Mouse (Mus musculus): Measurements from ENCODE around the gene Zcchc24.
A peak's percentile ranks its signal among the peaks of the same experiment; 100 is the strongest.

Zcchc24 gene

DNA sequence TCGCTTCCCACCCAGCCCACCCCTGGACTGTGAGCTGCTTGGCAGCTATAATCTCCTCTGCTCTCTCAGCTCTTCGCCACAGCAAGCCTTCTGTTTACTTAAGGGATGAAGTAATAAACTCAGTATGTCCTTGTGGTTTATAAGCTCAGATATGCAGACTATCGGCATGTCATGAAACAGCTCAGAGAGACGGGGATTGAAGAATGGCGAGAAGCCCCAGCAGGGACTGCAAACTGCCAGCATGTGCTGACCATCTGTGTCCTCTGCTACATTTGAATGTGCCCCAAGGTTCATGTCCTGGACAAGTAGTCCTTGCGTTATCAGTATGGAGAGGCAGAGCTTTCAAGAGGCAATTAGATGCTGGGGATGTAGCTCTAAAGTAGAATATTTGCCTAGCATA is 7.5 kb upstream of the Zcchc24 start:
- DNase-seq (ENCODE audit: low spot score in 2 of 2), result no peak

DNA sequence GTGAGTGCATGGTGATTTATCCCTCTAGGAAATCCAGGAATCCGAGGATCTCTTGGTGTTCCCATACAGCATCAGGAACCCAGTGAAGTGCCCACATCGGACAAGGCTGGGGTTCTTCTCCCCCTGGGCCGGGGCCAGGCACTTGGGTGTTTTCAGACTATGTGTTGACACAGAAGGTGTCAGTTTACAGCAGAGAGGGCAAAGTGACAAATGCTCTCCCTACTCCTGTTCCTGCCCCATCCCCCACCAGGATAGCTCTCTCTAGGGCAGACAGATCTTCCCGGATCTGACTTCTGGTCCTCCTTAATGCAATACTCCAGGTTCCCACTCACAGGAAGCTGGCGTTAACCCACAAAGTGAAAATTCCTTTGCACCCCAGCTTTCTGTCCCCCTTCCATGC is 5.3 kb upstream of the Zcchc24 start:
- DNase-seq (ENCODE audit: low spot score in 2 of 2), result no peak

DNA sequence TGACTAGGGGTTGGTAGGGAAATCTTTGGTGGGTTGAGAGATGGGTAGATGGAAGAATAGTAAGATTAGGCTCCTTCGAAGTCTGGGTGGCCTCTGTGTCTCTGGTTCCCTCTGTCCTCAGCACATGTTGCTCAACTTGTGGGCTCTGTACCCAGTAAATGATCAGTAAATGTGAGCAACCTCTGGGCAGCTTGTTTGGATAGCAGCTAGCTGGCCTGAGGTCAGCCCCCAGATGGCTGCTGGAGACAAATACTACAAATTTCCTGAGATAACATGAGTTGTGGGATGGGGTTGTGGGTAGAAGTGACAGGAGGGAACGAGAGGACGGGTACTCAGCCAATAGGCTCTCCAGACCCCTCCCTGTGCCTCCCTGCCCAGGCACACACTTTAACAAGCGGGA is 4.2 kb upstream of the Zcchc24 start:
- no peak for DNase-seq (ENCODE audit: low spot score in 2 of 2)

DNA sequence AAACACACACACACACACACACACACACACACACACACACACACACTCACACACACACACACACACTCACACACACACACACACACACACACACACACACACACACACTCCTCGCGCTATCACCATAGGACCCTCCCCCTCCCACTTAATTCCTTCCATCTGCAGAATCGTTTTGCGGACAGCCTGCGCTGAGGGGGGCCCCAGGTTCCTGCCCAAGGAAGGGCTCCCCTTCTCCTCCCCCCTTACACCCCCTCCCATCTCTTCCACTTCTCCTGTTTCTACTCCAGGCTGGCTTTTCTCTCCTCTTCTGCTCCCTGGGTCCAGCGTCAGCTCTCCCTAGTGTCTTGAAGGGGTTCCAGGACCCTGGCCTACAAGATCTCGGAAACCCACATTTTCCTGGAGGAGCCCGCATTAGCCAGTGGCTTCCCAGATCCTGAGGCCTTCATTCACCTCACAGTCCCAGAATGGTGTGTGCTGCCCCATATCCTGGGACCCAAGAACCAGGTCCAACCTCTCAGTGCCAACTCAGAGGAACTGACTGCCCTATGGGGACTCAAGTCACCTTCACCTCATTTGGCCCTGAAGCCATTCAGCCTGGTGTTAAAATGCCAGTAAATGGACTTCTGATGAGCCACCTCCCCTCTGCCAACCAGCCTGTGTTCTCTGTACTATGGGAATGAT is 927 bp upstream of the Zcchc24 start:
- DNase-seq (ENCODE audit: low spot score in 2 of 2), result no peak

DNA sequence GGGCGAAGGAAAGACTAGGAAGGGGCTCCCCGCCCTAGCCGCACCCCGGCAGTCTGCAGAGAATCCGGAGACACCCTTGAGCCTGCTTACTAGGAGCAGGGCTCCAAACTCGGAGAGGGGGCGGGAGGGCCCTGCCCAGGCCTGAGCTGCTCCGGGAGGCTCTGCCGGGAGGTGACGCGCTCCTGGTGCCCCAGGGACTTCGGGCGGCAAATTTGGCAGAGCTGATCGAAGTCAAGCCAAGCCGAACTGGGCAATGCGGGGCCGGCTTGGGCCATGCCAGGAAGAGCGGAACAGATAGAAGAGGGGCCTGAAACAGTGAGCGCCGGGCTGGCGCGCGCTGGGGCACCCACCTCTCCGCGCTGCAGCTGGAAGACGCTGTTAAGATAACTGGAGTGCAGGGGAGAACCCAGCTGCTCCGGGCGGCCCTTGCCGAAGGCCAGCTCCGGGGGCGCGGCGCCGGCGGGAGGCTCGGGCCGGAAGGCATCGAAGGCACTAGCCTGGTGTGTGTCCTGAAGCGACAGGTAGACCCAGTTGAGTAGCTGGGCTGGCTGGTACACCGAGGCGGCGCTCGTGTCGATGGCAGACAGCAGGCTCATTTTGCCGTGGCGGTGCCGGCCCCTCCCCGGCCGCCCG is 462 bp downstream of the Zcchc24 start:
- DNase-seq (ENCODE audit: low spot score in 2 of 2), result no peak

DNA sequence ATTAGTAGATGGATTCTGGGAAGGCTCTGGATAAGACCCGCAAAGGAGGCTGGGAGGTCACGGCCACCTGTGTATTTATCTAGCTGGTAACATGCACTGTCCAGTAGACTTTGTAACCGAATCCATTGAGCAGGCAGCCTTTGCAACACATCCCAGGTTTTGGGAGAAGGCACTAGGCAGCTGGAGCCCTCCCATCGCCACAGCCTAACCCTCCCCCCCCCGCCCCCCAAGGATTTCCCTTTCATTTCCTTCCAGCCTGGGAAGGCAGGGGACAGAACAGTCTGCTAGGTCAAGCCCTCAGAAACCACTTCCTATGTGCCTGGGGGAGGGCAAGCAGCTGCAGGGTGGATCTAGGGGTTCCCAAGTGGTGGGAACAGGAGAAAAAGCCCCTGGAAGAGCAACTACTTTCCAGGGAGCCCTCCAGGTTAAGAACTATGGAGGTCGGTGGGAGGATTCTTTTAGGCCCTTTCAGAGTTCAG is 1.1 kb downstream of the Zcchc24 start:
- DNase-seq (ENCODE audit: low spot score in 2 of 2), result no peak

DNA sequence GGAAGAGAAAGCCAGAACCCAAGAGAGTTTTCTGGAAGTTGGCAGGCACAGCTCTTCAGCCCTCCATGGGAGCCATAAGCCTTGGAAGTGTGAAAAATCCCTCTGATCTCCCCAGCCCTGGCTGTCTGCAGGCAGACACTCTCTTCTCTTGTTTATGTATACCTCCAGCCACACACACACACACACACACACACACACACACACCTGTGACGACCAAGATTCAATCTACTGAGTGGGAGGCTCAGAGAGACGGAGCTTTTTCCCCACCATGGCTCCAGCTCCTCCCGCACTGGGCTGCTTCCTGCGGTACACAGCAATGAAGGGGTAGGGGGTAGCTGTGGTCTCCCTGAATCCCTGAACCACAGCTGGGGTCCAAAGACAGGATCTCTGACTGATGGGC is 2.4 kb downstream of the Zcchc24 start:
- no peak for DNase-seq (ENCODE audit: low spot score in 2 of 2)

DNA sequence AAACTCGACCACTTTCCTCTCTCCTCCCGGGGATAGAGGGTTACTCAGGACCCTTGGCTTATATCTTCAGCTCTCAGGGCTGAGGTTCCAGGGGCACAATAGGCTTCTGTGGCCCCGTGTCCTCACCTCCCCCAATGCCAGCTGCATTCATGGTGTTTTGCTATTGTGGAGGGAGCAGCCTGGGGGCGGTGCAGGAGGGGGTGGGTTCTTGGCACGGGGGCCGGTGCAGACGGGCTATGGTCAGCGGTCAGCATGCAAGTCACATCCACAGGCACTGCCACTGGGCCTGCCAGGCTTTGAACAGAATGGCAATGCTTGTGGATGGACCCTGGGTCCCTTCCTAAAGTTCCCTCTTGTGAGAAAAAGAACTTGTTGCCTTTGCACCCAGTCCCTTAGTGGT is 2.9 kb downstream of the Zcchc24 start:
- peak in 1 of 2 experiments; percentile 43 for DNase-seq (ENCODE audit: low spot score in 2 of 2)

DNA sequence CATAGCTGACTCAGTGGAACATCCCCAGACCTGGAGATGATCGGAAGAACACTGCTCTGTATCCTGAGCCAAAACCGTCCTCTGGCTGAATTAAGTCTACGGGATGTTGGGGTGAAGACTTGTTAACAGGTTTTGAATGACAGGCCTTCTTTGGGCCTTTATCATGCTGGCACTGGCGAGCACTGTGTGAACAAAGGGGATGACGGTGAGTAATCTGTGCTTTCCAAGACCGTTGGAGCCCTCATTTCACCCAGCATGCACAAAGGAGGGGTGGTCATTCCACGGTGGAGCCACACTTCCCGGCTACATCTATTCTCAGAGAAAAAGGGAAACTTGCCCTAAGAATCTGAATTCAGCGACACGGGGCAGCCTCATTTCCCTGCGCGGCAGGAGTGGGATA is 3.7 kb downstream of the Zcchc24 start:
- DNase-seq (ENCODE audit: low spot score in 2 of 2), result no peak

DNA sequence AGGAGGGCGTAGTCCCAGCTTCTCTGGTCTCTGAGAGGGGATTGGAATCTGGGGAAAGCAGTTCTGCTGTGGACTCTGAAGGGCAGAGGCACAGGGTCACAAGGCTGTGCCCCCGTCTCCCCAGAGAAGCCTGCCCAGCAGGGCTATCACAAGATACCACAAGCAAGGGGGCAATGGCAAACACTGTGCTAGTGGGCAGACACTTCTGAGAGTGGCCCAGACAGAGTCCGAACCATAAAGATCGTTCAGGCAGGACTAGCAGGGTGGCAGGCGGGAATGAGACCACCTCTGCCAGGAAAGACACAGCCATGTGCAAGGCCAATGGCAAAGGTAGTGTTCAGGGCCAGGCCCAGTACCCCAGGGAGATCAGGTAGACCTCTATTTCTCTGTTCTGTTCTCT is 7.7 kb downstream of the Zcchc24 start:
- no peak for DNase-seq (ENCODE audit: low spot score in 2 of 2)

DNA sequence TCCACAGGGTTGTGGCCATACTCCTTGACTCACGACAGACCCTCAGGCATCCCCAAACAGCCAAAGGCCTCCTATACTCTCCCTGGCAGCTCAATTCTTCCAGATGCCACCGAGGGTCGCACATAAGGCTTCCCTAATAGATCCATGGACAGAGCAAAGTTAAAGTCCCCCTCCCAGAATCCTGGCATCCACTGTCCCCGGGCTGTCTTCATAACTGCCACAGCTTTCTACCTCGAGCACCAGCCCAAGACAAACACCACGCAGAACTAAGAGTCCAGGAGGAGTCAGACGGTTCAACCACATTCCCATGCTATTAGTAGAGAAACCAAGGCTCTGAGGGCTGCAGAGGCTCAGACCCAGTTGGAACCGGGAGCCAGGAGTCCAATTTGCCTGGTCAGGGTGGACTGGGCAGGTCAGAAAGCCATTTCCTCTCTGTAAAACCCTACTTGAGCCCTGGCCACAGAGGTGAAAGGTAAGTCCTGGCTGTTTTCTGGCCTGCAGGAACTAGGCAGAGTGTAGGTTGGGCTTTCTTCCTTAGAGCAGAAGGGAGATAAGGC is 8.8 kb downstream of the Zcchc24 start:
- no peak for DNase-seq (ENCODE audit: low spot score in 2 of 2)

DNA sequence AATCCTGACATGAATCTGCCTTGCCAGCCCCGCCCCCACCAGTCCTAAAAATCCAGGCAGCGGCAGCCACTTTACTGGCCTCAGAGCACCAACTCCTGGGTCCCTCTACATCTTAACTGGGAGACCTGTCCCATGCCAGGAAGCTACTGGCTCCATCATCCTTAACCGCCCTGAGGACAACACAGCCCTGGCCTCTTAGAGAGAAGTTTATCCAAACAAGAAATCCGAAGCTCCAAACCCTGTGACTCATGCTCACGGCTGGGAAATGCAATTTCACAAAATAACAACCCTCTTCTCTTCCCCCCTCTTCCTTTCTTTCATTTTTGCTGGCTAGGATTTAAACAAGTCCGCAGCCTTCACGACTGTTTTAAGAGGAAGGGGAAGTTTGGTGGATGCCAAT is 9.3 kb downstream of the Zcchc24 start:
- no peak for DNase-seq (ENCODE audit: low spot score in 2 of 2)

DNA sequence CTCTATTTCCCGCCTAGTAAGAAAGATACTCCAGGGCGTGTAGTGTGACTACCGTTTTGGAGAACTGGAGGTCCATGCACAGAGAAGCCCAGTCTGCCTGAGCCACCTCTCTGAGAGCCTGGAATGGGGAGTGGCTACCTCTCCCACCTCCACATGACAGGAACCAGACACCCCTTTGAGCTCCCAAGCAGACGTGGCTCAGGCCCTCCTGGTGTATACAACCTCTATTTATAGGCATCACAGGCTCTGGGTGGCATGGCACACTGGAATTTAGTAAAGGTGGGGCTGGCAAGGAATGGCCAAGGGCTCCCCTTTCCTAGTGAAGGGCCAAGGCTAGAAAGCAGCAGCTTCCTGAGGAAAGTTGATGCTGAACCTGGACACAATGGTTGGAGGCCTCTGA is 10.9 kb downstream of the Zcchc24 start:
- no peak for DNase-seq (ENCODE audit: low spot score in 2 of 2)

DNA sequence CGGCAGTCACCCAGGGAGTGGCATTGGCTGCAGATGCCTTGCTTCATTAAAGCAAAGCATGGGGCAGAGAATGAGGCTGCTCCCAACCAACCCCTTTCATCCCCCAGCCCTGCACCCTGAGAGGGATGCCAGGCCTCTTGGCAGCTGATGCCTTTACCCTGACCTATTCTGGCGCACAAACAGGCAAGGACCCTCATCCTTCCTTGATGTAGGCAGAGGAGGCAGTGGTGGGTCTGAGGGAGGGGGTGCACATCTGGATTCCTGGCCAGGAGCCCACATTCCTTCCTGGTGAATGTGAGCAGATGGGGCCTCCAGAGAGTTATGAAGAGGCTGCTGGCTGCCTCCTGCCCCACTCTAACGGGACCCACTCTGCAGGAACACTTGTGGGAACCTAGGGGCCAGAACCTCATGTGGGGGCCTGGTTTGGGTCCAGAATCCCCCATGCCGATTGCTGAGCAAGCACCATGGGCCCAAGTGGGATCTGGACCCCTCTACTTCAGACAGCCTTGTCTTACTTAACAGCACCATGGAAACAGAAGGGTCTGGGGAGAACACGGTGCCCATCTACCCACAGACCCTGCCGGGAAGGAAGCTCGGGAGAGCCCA is 12.4 kb downstream of the Zcchc24 start:
- no peak for DNase-seq (ENCODE audit: low spot score in 2 of 2)

DNA sequence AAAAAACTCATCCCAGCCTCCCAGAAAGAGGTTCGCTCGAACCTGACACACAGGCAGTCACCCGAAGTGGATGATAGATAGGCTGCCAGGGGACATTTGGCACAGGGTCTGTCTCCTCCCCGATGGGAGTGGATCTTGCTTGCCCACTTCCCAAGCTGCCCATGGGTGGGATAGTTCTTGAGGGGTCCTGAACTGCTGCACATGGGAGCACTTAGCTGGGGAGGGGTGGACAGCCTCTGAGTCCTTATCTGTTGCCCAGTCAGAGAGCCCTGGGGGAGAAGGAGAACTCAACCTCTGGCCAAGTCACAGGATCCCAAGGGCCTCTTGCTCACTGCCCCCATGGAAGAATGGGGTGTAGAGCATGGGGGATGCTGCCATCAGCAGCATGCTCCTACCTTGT is 13.3 kb downstream of the Zcchc24 start:
- no peak for DNase-seq (ENCODE audit: low spot score in 2 of 2)

DNA sequence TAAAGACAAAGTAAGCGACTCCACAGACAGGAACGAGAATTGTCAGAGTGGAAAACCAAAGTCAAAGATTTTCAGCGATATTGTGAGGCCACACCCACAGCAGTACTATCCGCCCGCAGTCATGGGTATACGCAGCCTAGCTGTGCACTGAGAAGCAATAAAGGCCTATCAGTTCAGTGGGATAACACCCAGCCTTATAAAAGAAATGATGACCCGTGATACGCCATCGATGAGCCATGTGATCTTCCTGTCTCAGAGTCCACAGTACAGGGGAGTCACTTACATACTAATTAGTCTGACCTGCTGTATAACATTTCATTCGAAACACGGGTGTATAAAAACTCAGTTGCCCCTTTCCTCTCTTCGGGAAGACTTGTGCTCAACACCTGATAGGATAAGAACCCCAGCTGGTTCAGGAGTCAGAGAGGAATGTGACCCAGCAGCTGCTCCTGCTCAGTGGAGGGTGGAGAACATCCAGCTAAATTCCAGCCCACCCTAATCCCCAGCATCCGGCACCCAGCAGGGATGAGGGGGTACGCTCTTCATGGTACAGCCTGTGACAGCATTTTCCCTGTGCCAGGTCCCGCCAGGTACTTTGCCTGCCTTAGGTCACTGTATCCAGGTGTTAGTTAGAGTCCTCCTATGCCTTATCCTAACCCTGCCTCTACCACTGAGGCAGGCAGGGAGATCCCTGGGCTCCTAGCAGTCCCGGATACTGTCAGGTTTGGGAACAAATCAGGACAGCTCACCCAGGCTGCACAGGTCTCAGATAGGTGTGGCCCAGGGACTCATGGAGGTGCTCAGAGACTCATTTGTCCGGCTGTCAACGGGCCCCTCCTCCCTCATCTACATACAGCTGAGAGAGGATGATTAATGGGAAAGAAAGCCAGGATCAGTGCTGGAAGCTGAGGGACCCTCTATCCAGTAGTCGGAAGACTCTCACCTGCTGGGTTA is 14.0 kb downstream of the Zcchc24 start:
- no peak for DNase-seq (ENCODE audit: low spot score in 2 of 2)

DNA sequence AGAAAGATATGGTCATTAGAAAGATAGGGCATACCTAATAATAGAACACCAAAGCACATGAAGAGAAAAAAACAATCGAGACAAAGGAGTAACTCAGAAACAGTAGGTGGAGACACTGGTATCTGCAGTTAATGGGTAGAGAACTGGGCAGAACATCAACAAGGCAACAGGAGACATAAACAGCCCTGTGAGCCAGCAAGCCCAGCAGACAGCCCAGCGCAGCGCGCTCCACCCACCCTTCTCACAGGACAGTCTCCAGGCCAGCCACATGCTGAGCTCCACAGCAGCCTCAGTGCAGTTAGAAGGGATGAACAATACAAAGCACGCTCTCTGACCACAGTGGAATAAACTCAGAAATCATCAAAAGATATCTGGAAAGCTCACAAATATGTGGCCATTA is 15.8 kb downstream of the Zcchc24 start:
- DNase-seq (ENCODE audit: low spot score in 2 of 2), result no peak

DNA sequence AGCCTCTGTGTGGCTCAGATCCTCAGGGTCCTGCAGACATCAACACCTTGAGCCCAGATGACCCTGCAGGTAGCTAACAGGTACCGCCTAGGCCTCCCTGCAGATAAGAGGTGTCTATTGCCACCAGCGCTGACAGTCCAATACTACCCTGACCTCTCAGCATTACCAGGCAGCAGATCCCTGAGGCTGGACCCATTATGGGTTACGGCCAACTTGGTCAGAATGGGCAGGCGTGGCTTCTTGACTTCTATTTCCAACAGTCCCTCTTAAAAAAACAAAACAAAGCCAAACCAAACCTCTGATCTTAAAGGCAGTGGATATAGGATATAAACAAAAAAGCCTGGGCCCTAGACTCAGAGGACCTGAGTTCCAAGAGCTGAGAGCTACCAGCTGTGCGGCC is 17.8 kb downstream of the Zcchc24 start:
- no peak for DNase-seq (ENCODE audit: low spot score in 2 of 2)

DNA sequence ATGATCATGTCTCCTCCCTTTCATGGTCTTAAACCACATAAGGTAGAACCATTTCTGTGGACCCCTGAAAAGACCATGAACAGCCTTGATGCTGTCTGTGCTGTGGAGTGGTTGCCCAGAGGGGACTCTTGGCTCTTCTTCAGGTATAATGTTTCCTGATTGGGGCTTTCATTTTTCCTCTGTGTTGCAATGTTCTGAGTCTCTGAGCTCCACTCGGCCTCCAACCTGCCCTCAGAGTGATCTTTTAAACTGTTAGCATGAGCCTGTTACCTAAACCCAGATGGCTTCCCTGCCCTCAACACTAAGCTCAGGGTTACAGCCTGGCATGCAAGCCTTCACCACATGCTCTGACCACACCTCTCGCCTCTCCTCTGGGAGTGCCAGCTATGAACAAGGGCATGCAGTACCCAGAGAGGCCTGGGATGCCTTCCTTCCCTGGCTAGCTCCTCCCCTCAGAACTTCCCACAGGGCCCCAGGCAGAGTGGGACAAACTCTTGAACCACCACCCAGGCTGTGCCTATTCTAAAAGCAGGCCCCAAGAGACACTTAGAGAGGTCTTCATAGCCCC is 18.3 kb downstream of the Zcchc24 start:
- no peak for DNase-seq (ENCODE audit: low spot score in 2 of 2)

DNA sequence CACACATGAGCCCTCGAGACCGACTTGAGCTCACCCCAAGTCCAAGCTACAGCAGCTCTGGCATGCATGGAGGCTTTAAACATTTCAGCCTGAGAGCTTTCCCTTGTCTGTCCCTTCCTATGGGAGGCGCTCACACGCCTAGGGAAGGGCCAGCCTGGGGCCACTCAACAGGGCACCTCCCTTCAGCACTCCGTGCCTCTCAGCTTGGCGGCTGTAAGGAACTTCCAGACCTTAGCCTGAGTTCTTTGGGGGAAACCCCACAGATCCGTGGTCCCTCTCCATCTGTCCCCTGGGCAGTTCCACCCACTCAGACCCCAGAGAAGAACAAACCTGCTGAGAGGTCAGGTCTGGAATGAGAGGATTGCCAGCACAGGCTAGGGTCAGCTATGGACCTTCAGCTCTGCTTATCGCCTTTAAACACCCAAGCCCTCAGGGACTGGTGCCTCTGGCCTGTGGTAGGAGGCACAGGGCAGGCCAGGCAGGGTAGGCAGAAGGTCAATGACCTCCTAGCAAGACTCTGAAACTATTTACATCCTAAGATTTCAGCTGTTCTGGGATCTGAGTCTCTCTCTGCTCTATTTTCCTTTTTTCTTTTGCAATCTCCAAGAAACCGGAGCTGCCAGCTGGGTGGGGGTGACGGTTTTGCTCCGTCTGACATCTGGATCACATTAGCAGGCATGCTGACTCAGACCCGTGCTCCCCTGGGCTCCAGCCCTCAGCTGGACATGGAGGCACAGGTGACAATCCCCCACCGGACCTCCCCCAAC is 19.5 kb downstream of the Zcchc24 start:
- DNase-seq (ENCODE audit: low spot score in 2 of 2), result no peak

Measured in frontal cortex, postnatal 25 days (tissue).